Mouse (Mus musculus): ENCODE results near the gene Phxr2. TPM values are rescaled to one million over a fixed set of nuclear protein-coding genes. Genes with fewer than 3 reads are reported as not detected.

The Phxr2 gene
- polyA plus RNA-seq, 1 experiment from 2014 or later, result not detected

GRCm38 (mm10) chr10:99078621-99079020 is 47.5 kb downstream of the Phxr2 start:
- Histone ChIP-seq H3K27me3 (replicated peaks; ENCODE audit: control insufficient read depth, insufficient read depth, low read length) (no peaks in the 10 kb centered on the region), H3K4me2 (replicated peaks; ENCODE audit: low read depth) (no peak overlapping the region), H3K9me3 (ENCODE audit: control insufficient read depth) (no peaks in the 10 kb centered on the region), H3K27ac (ENCODE audit: low read depth, low read length) (no peak overlapping the region), H3K9ac (ENCODE audit: low read depth, low read length) (no peak overlapping the region), H3K4me1 (replicated peaks; ENCODE audit: control insufficient read depth, insufficient read depth, low read length) (no peaks in the 10 kb centered on the region), H3K4me3 (ENCODE audit: low read depth, low read length) (no peak overlapping the region), H3K36me3 (ENCODE audit: control insufficient read depth, insufficient read depth) (no peaks in the 10 kb centered on the region)
- no peak for TF ChIP-seq CTCF (IDR thresholded peaks at IDR 0.05; ENCODE audit: low read depth)
- ATAC-seq, result no peak
- WGBS, result 66% methylated on average over 2 of the region's 2 CpGs

GRCm38 (mm10) chr10:99076113-99076895 is 49.8 kb downstream of the Phxr2 start:
- no peak for TF ChIP-seq CTCF (IDR thresholded peaks at IDR 0.05; ENCODE audit: low read depth)
- no peak overlapping the region for H3K4me2 ChIP-seq (replicated peaks; ENCODE audit: low read depth)
- H3K4me1 ChIP-seq (replicated peaks; ENCODE audit: control insufficient read depth, insufficient read depth, low read length), result no peaks in the 10 kb centered on the region
- H3K4me3 ChIP-seq (ENCODE audit: low read depth, low read length), result no peak overlapping the region
- H3K36me3 ChIP-seq (ENCODE audit: control insufficient read depth, insufficient read depth), result no peaks in the 10 kb centered on the region
- no peaks in the 10 kb centered on the region for H3K9me3 ChIP-seq (ENCODE audit: control insufficient read depth)
- no peaks in the 10 kb centered on the region for H3K27me3 ChIP-seq (replicated peaks; ENCODE audit: control insufficient read depth, insufficient read depth, low read length)
- no peak overlapping the region for H3K27ac ChIP-seq (ENCODE audit: low read depth, low read length)
- WGBS, result 86% methylated on average over 18 of the region's 18 CpGs
- H3K9ac ChIP-seq (ENCODE audit: low read depth, low read length), result no peak overlapping the region
- ATAC-seq, result no peak

Other genes with a start within 250 kb of the Phxr2 start
- gene Atp2b1, start 211.9 kb downstream of the Phxr2 start, polyA plus RNA-seq (2015; fragmentation: Nextera tagmentation; extraction: Ambion mirVana), result 179 and 193 TPM in 2 replicates
- gene Poc1b, start 19.3 kb downstream of the Phxr2 start, polyA plus RNA-seq (2015; fragmentation: Nextera tagmentation; extraction: Ambion mirVana), result 6.9 and 8.5 TPM in 2 replicates
- 12.9 and 13.2 TPM in 2 replicates for gene Galnt4, start 18.2 kb downstream of the Phxr2 start, polyA plus RNA-seq (2015; fragmentation: Nextera tagmentation; extraction: Ambion mirVana)
- 27.9 and 34.6 TPM in 2 replicates for gene Dusp6, start 136.9 kb upstream of the Phxr2 start, polyA plus RNA-seq (2015; fragmentation: Nextera tagmentation; extraction: Ambion mirVana)